Mouse (Mus musculus): Measurements from ENCODE around the gene Gm6588.
A peak's percentile ranks its signal among the peaks of the same experiment; 100 is the strongest.

Gm6588 gene

DNA sequence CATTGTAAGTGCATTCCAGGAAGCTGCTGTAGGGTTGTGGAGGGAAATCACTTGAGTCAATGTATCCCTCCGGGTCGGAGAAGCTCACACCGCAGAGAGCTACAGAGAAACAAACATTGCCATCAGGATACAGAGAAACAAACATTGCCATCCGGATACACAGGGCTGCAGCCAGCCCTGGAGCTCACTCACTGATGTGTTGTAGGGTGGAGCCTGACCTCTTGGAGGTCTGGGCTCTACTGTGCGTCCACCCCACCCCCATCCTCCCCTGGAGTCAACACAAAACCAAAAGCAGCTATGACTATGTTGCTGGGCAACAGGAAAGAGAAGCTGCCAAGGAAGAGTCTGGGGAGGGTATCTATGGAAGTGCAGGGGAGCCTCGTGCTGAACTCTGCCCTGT, 24.2 kb downstream of the Gm6588 start:
- no peak for DNase-seq

- DNase-seq, result no peak
These were observed 32.8 kb downstream of the Gm6588 start for GRCm38 (mm10) chr5:112481946-112482410.

DNA sequence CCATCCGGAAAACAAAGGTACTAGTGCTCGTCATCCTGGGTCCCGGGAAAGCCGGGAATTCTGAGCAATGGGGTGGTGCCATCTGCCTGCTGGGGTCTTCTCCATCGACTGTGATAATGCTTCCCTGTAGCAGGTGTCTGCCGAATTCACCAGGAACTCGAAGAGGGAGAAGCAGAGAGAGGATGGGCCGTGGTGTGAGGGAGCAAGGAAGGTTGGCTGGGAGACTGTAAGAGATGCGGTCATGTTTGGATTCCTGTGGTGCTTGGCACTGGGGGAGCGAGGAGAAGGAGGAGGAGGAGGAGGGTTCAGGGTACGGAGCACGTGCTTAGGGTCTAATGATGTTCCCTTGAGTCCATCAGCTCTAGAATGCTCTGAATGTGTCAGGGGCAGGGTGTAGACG, 33.3 kb downstream of the Gm6588 start:
- no peak for DNase-seq

DNA sequence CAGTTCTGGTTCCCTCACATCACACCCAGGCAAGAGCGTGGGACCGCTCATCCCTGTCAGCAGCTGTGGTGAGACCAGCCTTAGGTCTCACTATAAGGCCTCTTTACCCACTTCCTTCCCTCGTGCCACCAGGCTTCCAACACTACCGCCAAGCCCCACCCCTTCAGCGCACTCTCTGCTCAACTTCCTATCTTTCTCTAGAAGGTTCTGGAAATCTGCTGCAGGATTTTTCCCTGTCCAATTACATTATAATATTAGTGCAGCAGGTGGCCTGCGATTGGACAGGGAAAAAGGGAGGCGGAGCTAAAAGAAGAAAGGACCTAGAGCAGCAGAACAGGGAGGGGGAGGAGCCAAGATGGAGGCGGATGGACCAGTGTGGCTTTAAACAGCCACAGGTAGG, 33.8 kb downstream of the Gm6588 start:
- DNase-seq, result no peak

DNA sequence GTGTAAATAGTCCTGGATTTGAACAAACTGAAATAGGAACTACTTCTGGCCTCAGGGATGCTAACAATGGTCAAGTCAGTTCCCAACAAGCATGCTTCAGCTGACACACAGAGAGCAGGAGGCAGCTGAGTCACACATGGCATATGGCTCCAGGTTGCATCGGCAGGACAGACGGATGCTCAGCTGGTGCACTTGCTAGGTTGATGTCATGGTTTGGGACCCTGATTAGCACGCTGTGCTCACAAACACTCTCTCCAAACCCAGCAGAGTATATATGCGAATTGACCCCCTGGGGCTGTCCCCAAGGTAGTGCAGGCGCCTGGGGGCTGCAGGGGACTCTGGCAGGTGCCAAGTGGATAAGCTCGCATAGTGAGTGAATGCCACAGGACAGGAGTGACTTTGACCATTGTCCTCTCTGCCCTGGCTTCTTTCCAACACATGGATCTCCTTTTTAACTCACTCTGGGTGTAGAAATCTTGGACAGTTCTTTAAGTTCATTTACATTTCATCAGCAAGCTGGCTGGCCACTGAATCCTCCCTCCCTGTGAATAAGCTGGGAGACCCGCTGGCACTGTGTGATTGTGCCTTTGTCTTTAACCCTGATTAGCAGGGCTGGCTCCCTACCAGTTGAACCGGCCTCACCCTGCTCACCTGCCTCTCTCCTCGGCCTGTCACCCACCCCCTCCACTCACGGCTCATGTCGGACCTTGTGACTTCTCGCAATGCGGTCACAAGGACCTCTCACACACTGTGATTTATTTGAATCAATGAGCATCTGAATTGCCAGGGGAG, 35.9 kb downstream of the Gm6588 start:
- DNase-seq, result peak; percentile 72 to 81

GRCm38 (mm10) chr5:112486415-112486814, 37.2 kb downstream of the Gm6588 start:
- no peak for DNase-seq

GRCm38 (mm10) chr5:112487504-112487903, 38.3 kb downstream of the Gm6588 start:
- no peak for DNase-seq

- no peak for DNase-seq
These were observed 39.0 kb downstream of the Gm6588 start for GRCm38 (mm10) chr5:112488101-112488776.

DNA sequence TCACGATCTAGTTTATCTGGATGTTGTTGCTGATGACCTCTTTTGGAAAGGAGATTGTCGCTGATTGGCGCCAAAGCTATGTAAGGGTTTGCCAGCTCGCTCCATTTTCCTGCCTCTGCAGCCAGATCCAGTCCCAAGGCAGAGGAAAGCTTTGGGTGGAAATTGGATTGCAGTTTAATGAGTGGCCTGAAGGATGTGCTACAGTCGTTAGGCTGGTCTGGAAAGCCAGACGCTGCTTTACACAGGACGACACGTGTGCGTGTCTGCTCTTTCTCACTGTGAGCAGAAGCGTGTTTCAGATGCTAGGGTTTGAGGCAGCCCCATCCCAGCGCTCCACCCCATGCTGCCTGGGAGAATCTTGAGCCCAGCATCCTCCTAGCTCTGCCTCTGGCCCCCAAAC, 42.3 kb downstream of the Gm6588 start:
- DNase-seq, result peak; percentile 49 to 55

- peak in 1 of 2 experiments; percentile 64 for DNase-seq
These were observed 44.3 kb downstream of the Gm6588 start for GRCm38 (mm10) chr5:112493492-112493891.

DNA sequence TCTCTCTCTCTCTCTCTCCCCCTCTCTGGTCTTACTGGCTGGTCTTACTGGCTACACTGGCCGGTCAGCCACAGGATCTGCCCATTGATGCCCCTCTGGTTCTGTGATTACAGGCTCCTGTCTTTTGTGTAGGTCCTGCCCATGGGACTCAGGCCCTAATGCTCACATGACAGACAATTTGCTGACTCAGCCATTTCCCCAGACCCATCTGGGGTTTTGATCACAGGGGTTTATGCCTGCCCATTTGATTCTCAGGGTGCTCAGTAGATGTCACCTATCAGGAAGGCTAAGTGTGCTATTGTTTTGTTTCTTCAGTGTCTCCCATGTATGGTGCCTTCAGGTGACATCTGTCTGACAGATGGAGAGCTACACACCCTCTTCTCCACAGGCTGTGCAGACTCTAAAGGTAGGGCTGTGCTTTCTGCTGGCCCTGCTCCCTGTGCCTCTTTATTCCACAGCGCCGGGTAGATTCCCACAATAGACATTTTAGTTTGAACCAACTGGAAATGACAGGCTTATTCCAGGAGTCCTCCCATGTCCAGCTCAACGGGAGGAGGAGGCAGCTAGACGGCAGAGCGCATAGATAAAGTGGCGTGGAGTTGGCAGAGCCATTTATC, 47.6 kb downstream of the Gm6588 start:
- no peak for DNase-seq

- no peak for DNase-seq
These were observed 50.0 kb downstream of the Gm6588 start for GRCm38 (mm10) chr5:112498921-112499917.

DNA sequence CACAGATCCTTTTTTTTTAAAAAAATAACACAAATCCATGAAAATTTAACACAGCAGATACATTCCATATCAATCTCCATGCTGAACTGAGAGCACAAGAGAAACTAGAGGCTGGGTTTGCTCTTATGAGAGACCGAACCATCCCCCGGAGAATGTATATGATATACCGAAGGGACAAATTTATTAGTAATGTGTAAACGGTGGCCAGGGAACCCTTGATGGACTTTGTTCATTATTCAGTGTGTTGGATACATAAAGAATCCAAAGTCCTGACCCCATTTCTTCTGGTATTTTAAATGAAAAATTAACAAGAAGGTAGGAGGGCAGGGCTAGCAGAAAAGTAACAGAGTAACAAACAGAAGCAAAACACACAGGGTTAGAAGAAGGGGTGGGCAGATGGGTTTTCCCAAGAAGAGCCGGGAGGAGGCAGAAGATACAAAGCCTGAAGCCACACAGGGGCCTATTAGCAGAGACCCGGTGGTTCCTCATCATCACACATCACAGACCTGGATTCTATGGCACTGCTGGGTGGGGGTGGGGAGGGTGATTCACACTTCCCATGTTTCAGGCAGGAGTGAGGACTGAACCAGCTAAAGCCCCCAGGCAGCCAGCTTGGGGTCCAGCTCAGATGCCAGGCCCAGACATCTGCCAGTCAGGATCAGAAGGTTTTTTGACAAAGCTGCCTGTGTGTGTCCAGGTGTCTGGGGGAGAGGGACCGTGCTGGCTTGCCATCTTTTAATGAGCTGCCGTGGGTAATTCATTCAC, 50.9 kb downstream of the Gm6588 start:
- DNase-seq, result peak in 1 of 2 experiments; percentile 46
